Mouse (Mus musculus) v-Abl transformed pro-B cells (cell line): ENCODE data around the gene Slc5a6.

Source experiments
- in situ Hi-C, 2 experiments: fragments of 400-800 bp; cut with MboI; formaldehyde crosslinking; loops; one replicate each; pipeline ENCODE4 v1.15.1; 2025; ENCODE audit not compliant: unreplicated experiment in 2 of 2

Slc5a6 gene

GRCm38 (mm10) chr5:31048763-31049641 lies at the start of gene Slc5a6:
Gene Slc5a6 (minus strand): TSS chr5:31048924.
- in situ Hi-C loops, result loop anchor here in 1 of 2 experiments (5.0 kb wide), 1 partner anchor 33 kb away; no protein-coding TSS in a partner anchor

- in situ Hi-C loops, result no loop called here
These were observed 47.2 kb upstream of the Slc5a6 start for GRCm38 (mm10) chr5:31095711-31096480.

GRCm38 (mm10) chr5:31094799-31095691 lies 46.3 kb upstream of the Slc5a6 start:
- in situ Hi-C loops, result no loop called here

GRCm38 (mm10) chr5:31094100-31094798 lies 45.5 kb upstream of the Slc5a6 start:
- in situ Hi-C loops, result no loop called here

- in situ Hi-C loops, result no loop called here
These were observed 44.7 kb upstream of the Slc5a6 start for GRCm38 (mm10) chr5:31093151-31094041.

GRCm38 (mm10) chr5:31092231-31092975 lies 43.7 kb upstream of the Slc5a6 start:
- in situ Hi-C loops, result no loop called here

- in situ Hi-C loops, result no loop called here
These were observed 38.4 kb upstream of the Slc5a6 start for GRCm38 (mm10) chr5:31087131-31087530.

GRCm38 (mm10) chr5:31086606-31087005 lies 37.9 kb upstream of the Slc5a6 start:
- in situ Hi-C loops, result no loop called here

- in situ Hi-C loops, result loop anchor here in 1 of 2 experiments (5.0 kb wide), 1 partner anchor 37 kb away; the partner anchor contains the start of genes Atraid and Slc5a6
These were observed 35.2 kb upstream of the Slc5a6 start for GRCm38 (mm10) chr5:31083949-31084348.

- in situ Hi-C loops, result loop anchor here in 1 of 2 experiments (5.0 kb wide), 1 partner anchor 36 kb away; the partner anchor contains the start of genes Atraid and Slc5a6
These were observed 34.4 kb upstream of the Slc5a6 start for GRCm38 (mm10) chr5:31082935-31083625.

GRCm38 (mm10) chr5:31082355-31082754 lies 33.6 kb upstream of the Slc5a6 start:
- in situ Hi-C loops, result loop anchor here in 1 of 2 experiments (5.0 kb wide), 1 partner anchor 35 kb away; the partner anchor contains the start of genes Atraid and Slc5a6

GRCm38 (mm10) chr5:31081386-31081785 lies 32.7 kb upstream of the Slc5a6 start:
- in situ Hi-C loops, result loop anchor here in 1 of 2 experiments (5.0 kb wide), 1 partner anchor 34 kb away; the partner anchor contains the start of genes Atraid and Slc5a6

- in situ Hi-C loops, result loop anchor here in 1 of 2 experiments (5.0 kb wide), 1 partner anchor 33 kb away; the partner anchor contains the start of genes Atraid and Slc5a6
These were observed 32.1 kb upstream of the Slc5a6 start for GRCm38 (mm10) chr5:31080795-31081164.

GRCm38 (mm10) chr5:31080059-31080794 lies 31.5 kb upstream of the Slc5a6 start:
- in situ Hi-C loops, result loop anchor here in 1 of 2 experiments (5.0 kb wide), 1 partner anchor 33 kb away; the partner anchor contains the start of genes Atraid and Slc5a6

GRCm38 (mm10) chr5:31076346-31076745 lies 27.6 kb upstream of the Slc5a6 start:
- in situ Hi-C loops, result no loop called here

GRCm38 (mm10) chr5:31073176-31073575 lies 24.5 kb upstream of the Slc5a6 start:
- in situ Hi-C loops, result no loop called here
